Mouse (Mus musculus) hindbrain, embryonic 12.5 days (tissue): ENCODE data around the gene Ampd3. TPM values are rescaled to one million over a fixed set of nuclear protein-coding genes. Genes with fewer than 3 reads are reported as not detected.

Experiments used
- ATAC-seq: fragments of 200-750 bp; cut with Nextera tagmentation; 2 replicates; pipeline ENCODE4 v1.8.0; 2017; ENCODE audit warnings: moderate TSS enrichment; ENCODE audit not compliant: low FRiP score
- H3K27ac ChIP-seq: fragments of 300-500 bp; sonication (generic); 2 replicates; pipeline ENCODE4 v1.5.1; 2016; ENCODE audit warnings: mild to moderate bottlenecking
- H3K27me3 ChIP-seq: fragments of 300-500 bp; sonication (generic); 2 replicates; pipeline ENCODE4 v1.6.1; 2016; ENCODE audit warnings: mild to moderate bottlenecking
- H3K36me3 ChIP-seq: fragments of 300-500 bp; sonication (generic); 2 replicates; pipeline ENCODE4 v1.6.1; 2016; ENCODE audit warnings: mild to moderate bottlenecking
- H3K4me1 ChIP-seq: fragments of 300-500 bp; sonication (generic); 2 replicates; pipeline ENCODE4 v1.6.1; 2016
- H3K4me2 ChIP-seq: fragments of 300-500 bp; sonication (generic); replicated peaks from 2 replicates; pipeline ENCODE4 v1.6.1; 2016; ENCODE audit warnings: mild to moderate bottlenecking
- H3K4me3 ChIP-seq: fragments of 300-500 bp; sonication (generic); 2 replicates; pipeline ENCODE4 v1.5.1; 2016; ENCODE audit warnings: mild to moderate bottlenecking
- H3K9ac ChIP-seq: fragments of 300-500 bp; sonication (generic); 2 replicates; pipeline ENCODE4 v1.6.1; 2016; ENCODE audit warnings: mild to moderate bottlenecking, moderate library complexity
- H3K9me3 ChIP-seq: fragments of 300-500 bp; sonication (generic); replicated peaks from 2 replicates; pipeline ENCODE4 v1.6.1; 2016; ENCODE audit warnings: mild to moderate bottlenecking
- WGBS: fragments of 180-500 bp; shearing (Covaris S2); methylation state at CpG from one replicate; pipeline ENCODE4 v1.1.7; 2016; 5-methylcytosine and 5-hydroxymethylcytosine counted together
- polyA plus RNA-seq: library from polyadenylated mRNA; unstranded; fragments of >200 nt; fragmentation: Nextera tagmentation; extraction: Ambion mirVana; gene quantifications from 2 replicates; pipeline ENCODE4 v1.2.1, GENCODE M21; 2016

Gene Ampd3
- polyA plus RNA-seq, 1 experiment from 2014 or later = 4.0 TPM

- Histone ChIP-seq H3K36me3 (no peaks in the 10 kb centered on the region), H3K4me1 (peaks cover 2% of the 10 kb centered on the region; the same call in 1 of the 2 replicates), H3K4me2 (no peak overlapping the region), H3K4me3 (no peak overlapping the region), H3K9ac (no peak overlapping the region), H3K27me3 (no peaks in the 10 kb centered on the region), H3K27ac (no peak overlapping the region), H3K9me3 (no peaks in the 10 kb centered on the region)
- no peak for ATAC-seq
- 83% methylated on average over 6 of the region's 6 CpGs for WGBS
Observed at GRCm38 (mm10) chr7:110787310-110787709, 19.3 kb downstream of the Ampd3 start.

- H3K27ac ChIP-seq = no peak overlapping the region
- H3K9me3 ChIP-seq = no peaks in the 10 kb centered on the region
- no peaks in the 10 kb centered on the region for H3K36me3 ChIP-seq
- H3K4me2 ChIP-seq = no peak overlapping the region
- no peaks in the 10 kb centered on the region for H3K27me3 ChIP-seq
- peaks cover under 1% of the 10 kb centered on the region; the same call in 1 of the 2 replicates for H3K4me1 ChIP-seq
- ATAC-seq = no peak
- WGBS = 88% methylated on average over 8 of the region's 8 CpGs
- no peak overlapping the region for H3K9ac ChIP-seq
- H3K4me3 ChIP-seq = no peak overlapping the region
Observed at GRCm38 (mm10) chr7:110790878-110791277, 22.9 kb downstream of the Ampd3 start.

- WGBS = 86% methylated on average over 5 of the region's 5 CpGs
- H3K27ac ChIP-seq = no peak overlapping the region
- no peaks in the 10 kb centered on the region for H3K4me1 ChIP-seq
- no peak overlapping the region for H3K4me2 ChIP-seq
- H3K9ac ChIP-seq = no peak overlapping the region
- no peaks in the 10 kb centered on the region for H3K9me3 ChIP-seq
- H3K27me3 ChIP-seq = no peaks in the 10 kb centered on the region
- no peak overlapping the region for H3K4me3 ChIP-seq
- no peaks in the 10 kb centered on the region for H3K36me3 ChIP-seq
- no peak for ATAC-seq
Observed at GRCm38 (mm10) chr7:110792201-110792600, 24.2 kb downstream of the Ampd3 start.

- Histone ChIP-seq H3K9ac (no peak overlapping the region), H3K36me3 (no peaks in the 10 kb centered on the region), H3K4me1 (no peaks in the 10 kb centered on the region), H3K27me3 (no peaks in the 10 kb centered on the region), H3K4me2 (no peak overlapping the region), H3K27ac (no peak overlapping the region), H3K9me3 (no peaks in the 10 kb centered on the region), H3K4me3 (no peak overlapping the region)
- WGBS = 98% methylated on average over 2 of the region's 2 CpGs
- ATAC-seq = no peak
Observed at GRCm38 (mm10) chr7:110792834-110793233, 24.8 kb downstream of the Ampd3 start.

GRCm38 (mm10) chr7:110794722-110795121, 26.7 kb downstream of the Ampd3 start:
- no peak overlapping the region for H3K4me3 ChIP-seq
- no peaks in the 10 kb centered on the region for H3K9me3 ChIP-seq
- H3K27ac ChIP-seq = no peak overlapping the region
- H3K9ac ChIP-seq = no peak overlapping the region
- no peaks in the 10 kb centered on the region for H3K4me1 ChIP-seq
- 74% methylated on average over 4 of the region's 4 CpGs for WGBS
- ATAC-seq = no peak
- H3K4me2 ChIP-seq = no peak overlapping the region
- no peaks in the 10 kb centered on the region for H3K27me3 ChIP-seq
- H3K36me3 ChIP-seq = no peaks in the 10 kb centered on the region

- no peaks in the 10 kb centered on the region for H3K9me3 ChIP-seq
- no peak overlapping the region for H3K4me3 ChIP-seq
- H3K4me1 ChIP-seq = no peaks in the 10 kb centered on the region
- no peak for ATAC-seq
- no peak overlapping the region for H3K27ac ChIP-seq
- H3K36me3 ChIP-seq = no peaks in the 10 kb centered on the region
- H3K4me2 ChIP-seq = no peak overlapping the region
- 74% methylated on average over 12 of the region's 12 CpGs for WGBS
- H3K27me3 ChIP-seq = no peaks in the 10 kb centered on the region
- no peak overlapping the region for H3K9ac ChIP-seq
Observed at GRCm38 (mm10) chr7:110796367-110797051, 28.5 kb downstream of the Ampd3 start.

GRCm38 (mm10) chr7:110797722-110798409, 29.9 kb downstream of the Ampd3 start:
- ATAC-seq = no peak
- no peaks in the 10 kb centered on the region for H3K36me3 ChIP-seq
- no peaks in the 10 kb centered on the region for H3K27me3 ChIP-seq
- no peak overlapping the region for H3K27ac ChIP-seq
- no peak overlapping the region for H3K9ac ChIP-seq
- H3K4me3 ChIP-seq = no peak overlapping the region
- no peaks in the 10 kb centered on the region for H3K4me1 ChIP-seq
- no peak overlapping the region for H3K4me2 ChIP-seq
- 82% methylated on average over 11 of the region's 11 CpGs for WGBS
- H3K9me3 ChIP-seq = no peaks in the 10 kb centered on the region

GRCm38 (mm10) chr7:110801028-110801427, 33.0 kb downstream of the Ampd3 start:
- H3K4me2 ChIP-seq = no peak overlapping the region
- no peaks in the 10 kb centered on the region for H3K36me3 ChIP-seq
- no peaks in the 10 kb centered on the region for H3K27me3 ChIP-seq
- no peak overlapping the region for H3K27ac ChIP-seq
- no peaks in the 10 kb centered on the region; the same call in 1 of the 2 replicates for H3K4me1 ChIP-seq
- H3K4me3 ChIP-seq = no peak overlapping the region
- no peaks in the 10 kb centered on the region for H3K9me3 ChIP-seq
- ATAC-seq = 0 out of 2 replicates have a peak, but pooled peaks have one; percentile 41
- H3K9ac ChIP-seq = no peak overlapping the region
- 1% methylated on average over 4 of the region's 4 CpGs for WGBS

GRCm38 (mm10) chr7:110803131-110803530, 35.1 kb downstream of the Ampd3 start:
- H3K27ac ChIP-seq = no peak overlapping the region
- WGBS = 94% methylated on average over 10 of the region's 10 CpGs
- H3K27me3 ChIP-seq = no peaks in the 10 kb centered on the region
- H3K36me3 ChIP-seq = no peaks in the 10 kb centered on the region
- no peak overlapping the region for H3K4me3 ChIP-seq
- H3K4me2 ChIP-seq = no peak overlapping the region
- H3K9ac ChIP-seq = no peak overlapping the region
- H3K4me1 ChIP-seq = no peaks in the 10 kb centered on the region; the same call in 1 of the 2 replicates
- ATAC-seq = no peak
- no peaks in the 10 kb centered on the region for H3K9me3 ChIP-seq

GRCm38 (mm10) chr7:110804266-110804665, 36.3 kb downstream of the Ampd3 start:
- Histone ChIP-seq H3K27me3 (no peaks in the 10 kb centered on the region), H3K9ac (no peak overlapping the region), H3K4me1 (peaks cover 3% of the 10 kb centered on the region; the same call in 1 of the 2 replicates), H3K36me3 (no peaks in the 10 kb centered on the region), H3K4me3 (no peak overlapping the region), H3K27ac (no peak overlapping the region; the same call in 1 of the 2 replicates), H3K9me3 (no peaks in the 10 kb centered on the region), H3K4me2 (no peak overlapping the region)
- ATAC-seq = no peak
- 77% methylated on average over 3 of the region's 3 CpGs for WGBS

GRCm38 (mm10) chr7:110807460-110808030, 39.5 kb downstream of the Ampd3 start:
- H3K4me2 ChIP-seq = no peak overlapping the region
- H3K4me1 ChIP-seq = peaks cover 3% of the 10 kb centered on the region; the same call in 1 of the 2 replicates
- 0 out of 2 replicates have a peak, but pooled peaks cover under 1% of the 10 kb centered on the region for H3K36me3 ChIP-seq
- H3K9ac ChIP-seq = no peak overlapping the region
- no peak overlapping the region for H3K27ac ChIP-seq
- no peaks in the 10 kb centered on the region for H3K9me3 ChIP-seq
- 93% methylated on average over 13 of the region's 13 CpGs for WGBS
- no peaks in the 10 kb centered on the region for H3K27me3 ChIP-seq
- no peak overlapping the region for H3K4me3 ChIP-seq
- no peak for ATAC-seq

- no peak overlapping the region for H3K9ac ChIP-seq
- no peaks in the 10 kb centered on the region for H3K9me3 ChIP-seq
- H3K36me3 ChIP-seq = 0 out of 2 replicates have a peak, but pooled peaks cover 6% of the 10 kb centered on the region
- peaks cover 3% of the 10 kb centered on the region; the same call in 1 of the 2 replicates for H3K4me1 ChIP-seq
- WGBS = 33% methylated on average over 3 of the region's 3 CpGs
- ATAC-seq = no peak
- no peak overlapping the region for H3K27ac ChIP-seq
- H3K27me3 ChIP-seq = no peaks in the 10 kb centered on the region
- no peak overlapping the region for H3K4me3 ChIP-seq
- no peak overlapping the region for H3K4me2 ChIP-seq
Observed at GRCm38 (mm10) chr7:110808962-110809361, 41.0 kb downstream of the Ampd3 start.
